Mouse (Mus musculus): ENCODE measurements around the gene Fchsd2.

Fchsd2 gene

DNA sequence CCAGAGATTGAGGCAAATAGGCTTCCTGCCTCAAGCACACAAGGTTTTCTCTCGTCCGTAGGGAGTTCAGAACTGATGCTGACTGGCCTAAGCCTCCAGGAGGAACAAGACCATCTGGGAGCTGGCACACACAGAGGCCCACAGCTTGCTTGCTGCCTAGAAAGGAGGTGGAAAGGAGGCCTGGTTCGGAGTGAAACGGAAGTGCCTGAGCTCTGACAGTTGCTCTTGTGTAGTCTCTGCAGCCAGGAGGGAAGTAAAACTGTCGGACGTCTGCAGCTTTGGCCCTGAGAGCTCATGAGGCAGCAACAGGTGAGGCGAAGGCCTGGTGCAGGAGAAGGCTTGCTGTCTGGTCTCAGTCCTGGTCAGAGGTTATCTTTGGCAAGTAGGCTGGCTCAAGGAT lies at the start of gene Fchsd2:
Gene Fchsd2, plus strand, starts transcription at position 246 of the 400 bp plus-strand sequence.
- DNase-seq (ENCODE audit: low spot score in 2 of 2) = peak in 1 of 2 experiments; percentile 60

DNA sequence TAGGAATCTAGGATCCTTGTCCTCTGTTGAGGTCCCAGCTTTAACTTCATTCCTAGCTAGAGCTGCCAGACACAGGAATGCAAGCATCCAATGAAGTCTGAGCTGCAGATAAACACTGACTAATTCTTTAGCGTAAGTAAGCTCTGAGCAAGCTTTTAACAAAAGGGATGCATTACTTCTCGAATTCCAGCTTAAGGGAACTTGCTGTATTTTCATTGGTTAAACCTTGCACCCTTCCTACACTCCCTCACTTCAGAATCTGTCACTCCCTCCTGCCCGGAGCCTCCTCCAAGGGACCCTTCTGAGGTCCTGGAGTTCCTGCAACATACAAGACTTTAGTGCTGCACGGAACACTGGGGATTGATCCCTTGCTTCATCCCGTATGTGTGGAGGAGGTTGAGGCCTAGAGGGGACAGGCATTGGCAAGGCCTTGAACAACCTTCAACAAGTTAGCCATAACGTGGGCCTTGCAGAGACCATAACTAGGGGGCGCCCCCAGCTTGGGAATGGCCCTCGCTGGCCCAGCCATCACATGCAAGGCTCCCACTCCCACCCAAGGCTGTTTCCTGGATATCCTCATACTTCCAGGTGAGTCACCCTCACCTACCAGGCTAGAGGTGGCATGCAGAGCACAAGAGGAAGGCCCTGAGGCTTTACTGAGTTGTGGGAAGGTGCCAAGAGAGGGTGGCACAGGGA lies 48.7 kb upstream of the Fchsd2 start:
- no peak for DNase-seq (ENCODE audit: low spot score in 2 of 2)

GRCm38 (mm10) chr7:101048247-101048646 lies 44.4 kb upstream of the Fchsd2 start:
- DNase-seq (ENCODE audit: low spot score in 2 of 2) = no peak

- peak; percentile 90 to 92 for DNase-seq (ENCODE audit: low spot score in 2 of 2)
Observed at GRCm38 (mm10) chr7:101049326-101050087, 43.2 kb upstream of the Fchsd2 start.

DNA sequence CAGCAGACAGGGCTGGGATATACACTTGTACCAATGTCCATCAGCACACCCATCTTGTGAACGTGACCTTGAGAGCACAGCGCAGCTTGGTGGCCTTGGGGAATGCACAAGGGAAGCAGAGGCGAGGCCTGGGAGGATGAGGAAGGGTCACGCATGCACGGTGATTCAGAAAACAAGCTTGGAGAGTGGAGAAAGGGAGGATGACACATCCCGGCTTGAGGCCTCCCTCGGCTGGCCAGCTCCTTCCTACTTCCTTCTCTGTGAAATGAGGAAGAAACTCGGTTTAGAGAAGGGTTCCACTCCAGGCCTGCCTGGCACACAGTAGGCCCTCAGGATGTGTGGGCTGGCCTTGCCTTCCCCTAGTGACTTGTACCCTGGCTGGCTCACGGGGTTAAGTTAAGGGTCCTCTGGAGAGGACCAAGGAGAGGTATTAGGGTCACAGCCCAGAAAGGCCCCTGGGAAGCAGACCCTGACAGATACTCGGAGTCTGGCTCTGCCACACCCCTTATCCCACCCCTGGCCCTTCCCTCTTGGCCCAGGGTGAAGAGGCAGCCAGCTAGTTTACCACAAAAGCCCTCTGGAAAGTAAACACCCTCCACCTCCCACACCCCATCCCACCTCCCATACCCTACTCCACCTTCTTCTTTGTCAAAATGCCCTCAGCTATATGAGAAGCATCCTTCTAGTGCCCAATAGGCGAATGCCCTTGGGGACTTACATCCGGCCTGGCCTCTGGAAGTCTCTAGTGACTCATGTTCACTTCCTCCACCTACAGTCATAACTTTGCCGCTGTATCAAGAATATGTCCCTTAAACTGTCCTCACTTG lies 41.7 kb upstream of the Fchsd2 start:
- peak; percentile 49 to 51 for DNase-seq (ENCODE audit: low spot score in 2 of 2)

DNA sequence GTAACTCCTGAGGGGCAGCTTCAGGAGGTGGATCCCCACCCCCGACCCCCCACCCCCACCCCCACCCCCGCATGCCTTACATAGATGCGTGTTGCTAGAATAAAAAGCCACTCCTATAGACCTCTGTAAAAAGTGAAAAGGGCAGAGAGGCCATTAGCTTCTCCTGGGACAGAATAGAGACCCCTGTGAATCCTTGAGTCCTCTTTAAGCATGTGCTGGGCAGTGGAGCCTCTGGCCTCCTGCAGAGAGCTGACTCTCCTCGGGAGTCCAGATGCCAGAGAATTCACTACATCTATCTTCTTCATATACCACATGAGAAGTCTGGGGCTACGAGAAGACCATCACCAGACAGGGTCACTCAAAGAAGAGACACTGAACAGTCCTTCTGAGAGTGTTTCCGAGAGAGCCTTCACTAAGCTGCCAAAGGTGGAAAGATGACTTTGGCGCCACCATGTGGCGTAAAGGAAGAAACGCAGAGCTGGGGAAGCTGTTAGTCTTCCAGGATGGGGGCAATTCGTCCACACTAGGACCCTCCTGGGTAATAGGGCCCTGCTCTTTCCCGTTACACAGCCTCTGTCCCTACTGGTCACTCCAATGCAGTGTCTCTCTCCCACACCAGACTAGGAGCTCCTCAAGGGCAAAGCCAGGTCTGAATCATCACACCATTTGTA lies 41.0 kb upstream of the Fchsd2 start:
- DNase-seq (ENCODE audit: low spot score in 2 of 2) = peak; percentile 56 to 82

DNA sequence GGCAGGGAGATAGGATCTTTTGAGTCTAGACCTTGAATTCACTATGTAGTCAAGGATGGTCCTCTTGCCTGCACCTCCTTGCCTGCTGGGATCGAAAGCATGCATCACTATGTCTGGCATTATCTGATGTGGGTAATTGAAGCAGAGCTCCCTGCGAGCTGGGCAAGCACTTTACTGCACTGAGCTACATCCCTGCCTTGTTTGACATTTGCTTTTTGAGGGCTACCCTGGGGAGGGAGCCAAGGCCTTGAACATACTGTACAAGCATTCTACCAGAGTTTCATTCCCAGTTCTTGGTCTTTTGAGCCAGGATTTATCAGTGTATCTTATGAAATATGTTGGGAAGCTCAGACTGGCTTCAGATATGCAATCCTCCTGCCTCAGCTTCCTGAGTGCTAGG lies 39.5 kb upstream of the Fchsd2 start:
- no peak for DNase-seq (ENCODE audit: low spot score in 2 of 2)

- DNase-seq (ENCODE audit: low spot score in 2 of 2) = no peak
Observed at GRCm38 (mm10) chr7:101057309-101057708, 35.4 kb upstream of the Fchsd2 start.

DNA sequence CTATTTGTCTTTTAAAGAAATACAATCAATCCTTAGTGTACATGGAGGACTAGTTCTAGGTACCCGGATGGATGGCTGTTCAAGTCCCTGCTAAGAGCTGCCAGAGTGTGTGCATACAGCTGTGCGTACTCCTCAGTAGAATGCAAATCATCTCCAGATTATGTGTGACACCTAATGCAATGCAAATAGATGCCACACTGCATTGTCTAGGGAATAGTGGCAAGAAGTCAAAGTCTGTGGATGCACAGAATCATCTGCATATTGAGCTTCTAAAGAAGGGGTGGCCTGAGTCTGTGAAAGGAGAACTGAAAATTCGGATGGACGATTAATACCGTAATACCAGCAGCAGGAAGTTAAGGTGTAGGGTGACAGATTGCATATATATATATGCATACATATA lies 33.5 kb upstream of the Fchsd2 start:
- no peak for DNase-seq (ENCODE audit: low spot score in 2 of 2)

DNA sequence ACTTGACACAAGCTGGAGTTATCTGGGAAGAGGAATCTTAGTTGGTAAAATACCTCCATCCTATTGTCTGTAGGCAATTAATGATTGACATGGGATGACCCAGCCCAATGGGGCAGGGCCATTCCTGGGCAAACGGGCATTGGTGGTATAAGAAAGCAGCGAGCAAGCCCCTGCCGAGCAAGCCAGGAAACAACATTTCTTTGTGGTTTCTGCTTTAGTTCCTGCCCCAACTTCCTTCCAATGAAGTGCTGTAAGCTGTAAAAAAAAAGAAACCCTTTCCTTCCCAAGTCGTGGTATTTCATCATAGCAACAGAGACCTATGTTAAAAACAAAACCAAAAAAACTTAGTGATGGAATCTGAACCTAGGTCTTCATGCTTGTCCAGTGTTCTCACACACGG lies 32.2 kb upstream of the Fchsd2 start:
- DNase-seq (ENCODE audit: low spot score in 2 of 2) = no peak

GRCm38 (mm10) chr7:101061381-101061780 lies 31.3 kb upstream of the Fchsd2 start:
- peak; percentile 70 to 85 for DNase-seq (ENCODE audit: low spot score in 2 of 2)

- DNase-seq (ENCODE audit: low spot score in 2 of 2) = peak; percentile 69 to 76
Observed at GRCm38 (mm10) chr7:101062246-101062645, 30.4 kb upstream of the Fchsd2 start.

DNA sequence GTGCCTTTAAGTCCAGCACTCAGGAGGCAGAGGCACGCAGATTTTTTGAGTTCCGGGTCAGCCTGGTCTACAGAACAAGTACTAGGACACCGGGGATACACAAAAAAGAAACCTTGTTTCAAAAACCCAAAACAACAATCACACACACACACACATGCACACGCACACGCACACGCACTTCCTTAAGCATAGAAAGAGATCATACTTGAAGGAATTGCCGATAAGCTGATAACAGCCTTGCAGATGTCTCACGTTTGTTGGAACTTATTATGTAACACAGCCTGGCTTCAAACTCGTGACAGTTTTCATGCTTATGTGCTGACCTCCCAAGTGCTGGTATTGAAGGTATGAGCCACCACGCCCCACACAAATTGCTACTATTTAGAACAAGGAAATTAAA lies 29.1 kb upstream of the Fchsd2 start:
- DNase-seq (ENCODE audit: low spot score in 2 of 2) = no peak

- no peak for DNase-seq (ENCODE audit: low spot score in 2 of 2)
Observed at GRCm38 (mm10) chr7:101064697-101065688, 27.7 kb upstream of the Fchsd2 start.

- no peak for DNase-seq (ENCODE audit: low spot score in 2 of 2)
Observed at GRCm38 (mm10) chr7:101066009-101066408, 26.7 kb upstream of the Fchsd2 start.

DNA sequence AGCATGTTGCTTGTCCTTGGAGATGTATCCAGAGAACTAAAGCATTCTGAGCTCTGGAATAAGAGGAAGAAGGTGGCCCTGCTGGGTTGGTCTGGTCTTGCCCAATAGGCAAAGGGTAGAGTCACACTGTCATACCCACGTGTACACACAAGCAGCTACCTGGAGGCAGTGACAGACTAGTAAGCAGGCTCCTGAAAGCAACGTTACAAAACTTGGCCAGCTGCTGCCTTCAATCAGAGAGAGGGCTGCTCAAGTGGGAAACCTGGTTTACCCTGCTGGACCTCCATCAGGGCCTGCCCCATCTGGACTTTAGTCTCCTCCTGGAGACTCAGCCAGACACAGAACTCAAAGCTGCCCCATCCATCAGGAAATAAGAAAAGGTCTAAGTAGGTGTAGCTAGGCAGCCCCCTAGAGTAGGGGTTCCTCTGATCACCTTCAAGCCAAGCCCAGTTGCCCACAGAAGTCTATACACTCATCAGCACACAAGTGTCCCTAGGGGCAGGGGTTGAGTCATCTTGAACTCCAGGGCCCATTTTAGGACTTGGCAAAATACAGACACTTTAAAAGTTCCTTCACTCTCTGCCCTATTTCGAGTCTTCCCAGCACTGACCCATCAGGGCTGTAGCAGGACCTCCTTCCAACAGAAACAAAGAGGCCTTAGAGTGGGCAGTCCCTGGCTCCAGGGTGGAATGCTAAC lies 25.9 kb upstream of the Fchsd2 start:
- DNase-seq (ENCODE audit: low spot score in 2 of 2) = peak in 1 of 2 experiments; percentile 50

DNA sequence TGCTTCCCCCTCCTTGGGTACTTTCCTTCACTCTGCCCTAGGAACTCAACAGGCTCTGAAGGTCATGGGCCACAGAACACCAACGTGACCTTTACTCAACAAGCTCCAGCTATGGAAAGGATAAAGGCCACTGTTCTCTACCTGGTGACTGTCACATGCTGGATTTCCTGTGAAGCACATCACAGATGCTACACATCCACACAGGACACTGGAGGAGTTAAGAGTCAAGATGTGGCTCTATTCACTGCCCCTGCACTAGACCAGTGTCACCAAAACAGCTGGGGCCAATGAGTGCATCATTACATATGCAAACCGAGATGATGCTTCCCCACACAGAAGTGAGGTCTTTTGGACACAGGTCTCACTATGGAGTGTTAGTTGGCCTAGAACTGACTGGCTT lies 25.1 kb upstream of the Fchsd2 start:
- no peak for DNase-seq (ENCODE audit: low spot score in 2 of 2)

DNA sequence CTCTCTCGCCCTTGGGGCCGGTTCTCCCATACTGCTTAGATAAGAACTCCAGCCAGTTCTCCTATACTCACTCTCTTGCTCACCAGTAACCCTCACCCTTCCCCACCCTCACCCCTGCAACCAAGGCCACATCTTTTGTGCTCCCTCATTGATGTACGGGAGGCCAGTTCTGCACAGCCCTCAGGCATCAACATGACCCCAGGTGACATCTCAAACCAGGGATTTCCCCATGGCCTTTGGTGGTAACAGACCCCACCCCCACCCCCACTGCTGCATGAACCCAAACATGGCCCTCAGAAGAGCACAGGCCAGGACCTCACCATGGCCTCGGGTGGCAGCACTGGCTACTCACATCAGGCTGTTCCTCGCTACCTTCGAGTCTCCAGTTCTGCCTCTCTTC lies 23.4 kb upstream of the Fchsd2 start:
- DNase-seq (ENCODE audit: low spot score in 2 of 2) = no peak

GRCm38 (mm10) chr7:101070406-101070805 lies 22.3 kb upstream of the Fchsd2 start:
- no peak for DNase-seq (ENCODE audit: low spot score in 2 of 2)

DNA sequence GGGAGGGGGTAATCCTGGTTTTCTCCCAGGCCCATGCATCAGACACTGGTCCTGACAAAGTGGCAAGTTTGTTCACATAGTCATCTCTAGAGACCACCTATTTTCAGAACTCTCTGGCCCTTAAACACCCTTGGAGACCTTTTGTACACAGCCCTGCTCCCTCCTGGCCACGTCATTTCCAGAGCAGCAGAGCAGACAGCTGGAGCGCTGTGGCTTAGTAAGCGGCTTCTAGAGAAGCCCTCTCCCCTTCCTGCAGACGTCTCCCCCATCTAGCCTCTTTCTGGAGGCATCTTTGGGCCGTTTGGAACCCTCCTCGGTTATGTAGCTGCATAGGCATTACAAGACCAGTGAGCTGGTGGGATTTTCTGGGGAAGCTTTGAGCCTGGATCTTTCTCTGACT lies 21.6 kb upstream of the Fchsd2 start:
- no peak for DNase-seq (ENCODE audit: low spot score in 2 of 2)

Measured in heart, adult 9 months (tissue).